In the genomic region with DNA sequence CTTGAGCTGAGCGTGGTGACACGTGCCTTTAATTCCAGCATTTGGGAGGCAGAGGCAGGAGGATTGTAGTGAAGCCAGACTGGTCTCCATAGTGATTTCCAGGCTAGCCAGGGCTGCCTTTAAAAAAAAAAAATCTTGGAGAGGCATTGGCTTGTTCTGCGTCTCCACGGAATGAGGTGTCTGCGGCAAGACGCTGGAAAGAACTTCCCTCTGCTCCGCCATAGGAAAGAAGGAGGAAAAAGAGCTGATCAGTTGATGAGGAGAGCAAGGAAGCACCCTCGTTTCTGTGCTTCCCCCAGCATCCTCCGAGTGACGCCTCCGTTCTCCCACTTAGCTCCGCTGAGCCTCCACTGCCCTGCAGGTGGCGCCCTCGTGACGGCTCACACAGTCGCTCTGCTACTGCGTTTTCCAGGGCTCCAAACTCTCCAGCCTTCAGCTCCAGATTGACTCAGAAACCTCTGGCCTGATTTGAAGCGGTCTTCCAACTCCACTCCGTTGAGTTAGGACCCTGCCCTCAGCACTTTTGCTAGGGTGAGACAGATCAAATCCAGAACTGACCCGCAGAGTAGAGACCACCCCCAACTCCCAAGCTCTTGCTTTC, we compare ENCODE assay signal across 9 mouse cellular contexts. TPM values are rescaled to one million over a fixed set of nuclear protein-coding genes. Genes with fewer than 3 reads are reported as not detected.
DNase-seq lines count a peak whose midpoint lies in the region; ATAC-seq and TF ChIP-seq lines count a peak whose summit lies in the region.
"Had no signal": no experiment of that assay in that cellular context is flagged by ENCODE, and none has a peak within 500 bp of the region (broad histone marks: within the 10 kb centered on the region; RNA-seq: fewer than 3 reads in every experiment).

No protein-coding gene starts in this region.

- H3K27ac ChIP-seq in forebrain, embryonic 14.5 days (ENCODE audit: low read depth, low read length) = no peak overlapping the region

- TF ChIP-seq CTCF in lung, adult 2 months (IDR thresholded peaks at IDR 0.05; ENCODE audit: insufficient read depth, low read length) = peak; percentile 95

- H3K4me3 ChIP-seq in forebrain, embryonic 14.5 days (ENCODE audit: low read depth, low read length) = no peak overlapping the region
- H3K4me3 ChIP-seq in lung, adult 2 months (replicated peaks; ENCODE audit: extremely low read depth, low read depth, low read length) = no peak overlapping the region
- H3K4me3 ChIP-seq: erythroblast, embryonic 14.5 days had no signal

- no peaks in the 10 kb centered on the region for H3K9me3 ChIP-seq in forebrain, embryonic 14.5 days (replicated peaks; ENCODE audit: control insufficient read depth, low read length)

- peak; percentile 39 for DNase-seq in c-Kit-positive CD71-positive TER-119-negative erythroid progenitor cells, embryonic 14.5 days (ENCODE audit: low read depth)
- DNase-seq in forebrain, embryonic 14.5 days (ENCODE audit: low spot score) = peak; percentile 90
- peak; percentile 91 to 95 for DNase-seq in heart, postnatal 14 days
- peak; percentile 80 to 90 for DNase-seq in layer of hippocampus, adult 18-20 months (ENCODE audit: low spot score in 2 of 2)
- peak; percentile 83 for DNase-seq in lung, adult 2 months
- DNase-seq in testis, postnatal 14 days (ENCODE audit: low spot score) = peak; percentile 80

- ATAC-seq in CD4-positive, CD25-positive, alpha-beta regulatory T cell, adult 4 months = peak; percentile 60
- peak; percentile 71; the same call in 1 of the 2 replicates for ATAC-seq in forebrain, embryonic 14.5 days
- peak; percentile 64; the same call in 1 of the 2 replicates for ATAC-seq in neutrophil, adult 5-6 weeks (ENCODE audit: extremely low read depth, insufficient number of reproducible peaks, low FRiP score, poor library complexity, severe bottlenecking)

- H3K9ac ChIP-seq in forebrain, embryonic 14.5 days (ENCODE audit: low read length) = no peak overlapping the region

- H3K4me1 ChIP-seq in forebrain, embryonic 14.5 days (ENCODE audit: control insufficient read depth, insufficient read depth, low read length) = no peaks in the 10 kb centered on the region
- no peaks in the 10 kb centered on the region for H3K4me1 ChIP-seq in lung, adult 2 months (ENCODE audit: control insufficient read depth, insufficient read depth, low read length)

- WGBS in forebrain, embryonic 14.5 days = 6% methylated on average over 20 of the region's 20 CpGs
- WGBS in lung, adult 2 months = 5% methylated on average over 20 of the region's 20 CpGs

- H3K36me3 ChIP-seq in forebrain, embryonic 14.5 days (ENCODE audit: control insufficient read depth, insufficient read depth, low read length) = no peaks in the 10 kb centered on the region

- H3K27me3 ChIP-seq in forebrain, embryonic 14.5 days (replicated peaks; ENCODE audit: control insufficient read depth, insufficient read depth, low read length) = no peaks in the 10 kb centered on the region

- TF ChIP-seq POLR2A in lung, adult 2 months (IDR thresholded peaks at IDR 0.05; ENCODE audit: borderline replicate concordance, extremely low read depth, low read depth, low read length) = no peak

- peak overlapping the region; percentile 35 for H3K4me2 ChIP-seq in forebrain, embryonic 14.5 days (ENCODE audit: low read length)

- intact Hi-C loops in heart, postnatal 14 days (cut with DNase I) = loop anchor here (1.0 to 2.0 kb wide), 2 partner anchors 81 to 204 kb away; no protein-coding TSS in a partner anchor

RNA-seq across cellular contexts. Expression of a gene that starts 13.5 kb away (rescaled TPM):
- polyA plus RNA-seq in CD4-positive, CD25-positive, alpha-beta regulatory T cell, adult 4 months (2017; shearing (Covaris generic)) = 1 to 10 TPM in 1 of 2 experiments, under 1 TPM in 1; 0.54 to 1.2 TPM
- 0.53 and 0.55 TPM in 2 replicates for polyA plus RNA-seq in forebrain, embryonic 14.5 days (2014; fragmentation: Nextera tagmentation; extraction: Ambion mirVana)
- total RNA-seq in heart, postnatal 14 days (2021) = not detected
- 1 to 10 TPM; 3.3 to 4.1 TPM for total RNA-seq in layer of hippocampus, adult 18-20 months (2021)
- polyA plus RNA-seq in lung, adult 2 months (2012; rRNA removed) = 1.8 and 12.4 TPM in 2 replicates
- total RNA-seq in neutrophil, adult 5-6 weeks (2017) = 0.23 and 0.98 TPM in 2 replicates
- polyA plus RNA-seq: erythroblast, embryonic 14.5 days had no signal

Comparison
In these comparisons a context has a peak if more than half of its experiments do, and no peak if none do; other contexts are left out.
1. DNase-seq: peak in every context shown above with its lines; median percentile 93 in heart, postnatal 14 days; 90 in forebrain, embryonic 14.5 days; 85 in layer of hippocampus, adult 18-20 months; 83 in lung, adult 2 months; 80 in testis, postnatal 14 days; 39 in c-Kit-positive CD71-positive TER-119-negative erythroid progenitor cells, embryonic 14.5 days.